Mouse (Mus musculus) megakaryocyte, adult 5-6 weeks (primary cell): ENCODE measurements around the gene Frmpd3. TPM values are rescaled to one million over a fixed set of nuclear protein-coding genes. Genes with fewer than 3 reads are reported as not detected.

Source experiments
- ATAC-seq: 2 replicates; pipeline ENCODE4 v1.8.0; 2016; ENCODE audit warnings: mild to moderate bottlenecking, inconsistent platforms; ENCODE audit not compliant: poor library complexity, severe bottlenecking
- total RNA-seq, 2 experiments: library from RNA; stranded (forward) in 1 of 2; stranded (reverse) in 1 of 2; fragments of 153-499, 151-499 nt in 1 of 2; fragments of 221-1000, 200-1000 nt in 1 of 2; gene quantifications; 2 replicates each; pipeline versions ENCODE4 v1.2.3 to v1.2.4; 2015 to 2017

Gene Frmpd3
- total RNA-seq, 2 experiments from 2014 or later = not detected

- ATAC-seq = no peak
Observed at GRCm38 (mm10) chrX:140450071-140450470, 108.0 kb downstream of the Frmpd3 start.

- ATAC-seq = peak; percentile 95
Observed at GRCm38 (mm10) chrX:140456279-140456731, 114.2 kb downstream of the Frmpd3 start, which contains the start of gene Prps1. Gene Prps1, plus strand, starts transcription at chrX:140456613.

- ATAC-seq = peak; percentile 51
Observed at GRCm38 (mm10) chrX:140456751-140457491, 114.9 kb downstream of the Frmpd3 start.

GRCm38 (mm10) chrX:140457502-140457901, 115.4 kb downstream of the Frmpd3 start:
- no peak for ATAC-seq

- no peak for ATAC-seq
Observed at GRCm38 (mm10) chrX:140478231-140478630, 136.2 kb downstream of the Frmpd3 start.

GRCm38 (mm10) chrX:140479171-140479570, 137.1 kb downstream of the Frmpd3 start:
- ATAC-seq = peak; percentile 94

Other genes with a start within 250 kb of the Frmpd3 start
- gene Prps1, start 114.3 kb downstream of the Frmpd3 start, total RNA-seq (2015) = 30.8 and 33.7 TPM in 2 replicates
- gene Prps1, start 114.3 kb downstream of the Frmpd3 start, total RNA-seq (2017) = 17.8 and 26.5 TPM in 2 replicates